Mouse (Mus musculus) T-helper 2 cell (primary cell): ENCODE data around the gene Il17ra.

Experiments
- in situ Hi-C: fragments of 300-600 bp; cut with MboI, MseI; formaldehyde crosslinking; loops from one replicate; pipeline ENCODE4 v1.15.1; 2025; ENCODE audit warnings: high pct_unique_total_duplicates

Il17ra gene

DNA sequence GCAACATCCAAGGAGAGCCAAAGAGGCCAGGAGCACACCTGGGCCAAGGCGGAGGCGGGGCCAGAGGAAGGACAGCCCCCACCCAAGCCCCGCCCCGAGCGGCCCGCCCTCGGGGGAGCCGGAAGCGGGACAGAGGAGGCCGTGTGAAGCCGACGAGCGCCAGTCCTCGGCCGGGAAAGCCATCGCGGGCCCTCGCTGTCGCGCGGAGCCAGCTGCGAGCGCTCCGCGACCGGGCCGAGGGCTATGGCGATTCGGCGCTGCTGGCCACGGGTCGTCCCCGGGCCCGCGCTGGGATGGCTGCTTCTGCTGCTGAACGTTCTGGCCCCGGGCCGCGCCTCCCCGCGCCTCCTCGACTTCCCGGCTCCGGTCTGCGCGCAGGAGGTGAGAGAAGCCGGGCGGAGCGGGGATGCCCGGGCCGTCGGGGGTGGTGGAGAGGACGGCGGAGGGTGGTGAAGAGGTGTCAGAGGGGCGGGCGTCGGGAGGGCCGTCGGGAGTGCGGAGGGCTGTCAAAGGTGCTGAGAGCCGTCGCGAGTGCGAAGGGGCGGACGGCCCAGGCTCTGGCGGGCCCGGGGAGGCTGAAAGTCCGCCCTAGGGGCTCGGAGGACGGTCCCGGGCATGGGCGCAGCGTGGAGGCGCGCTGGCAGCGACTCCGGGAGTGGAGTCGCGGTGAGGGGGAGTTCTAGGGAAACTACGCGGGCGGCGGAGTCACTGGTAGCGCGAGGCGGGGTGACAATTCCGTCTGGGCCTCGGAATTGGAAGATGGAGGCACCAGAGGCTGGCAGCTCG, at the start of gene Il17ra:
Gene Il17ra, plus strand, starts transcription at position 162 of the 786 bp plus-strand sequence.
- in situ Hi-C loops = no loop called here

DNA sequence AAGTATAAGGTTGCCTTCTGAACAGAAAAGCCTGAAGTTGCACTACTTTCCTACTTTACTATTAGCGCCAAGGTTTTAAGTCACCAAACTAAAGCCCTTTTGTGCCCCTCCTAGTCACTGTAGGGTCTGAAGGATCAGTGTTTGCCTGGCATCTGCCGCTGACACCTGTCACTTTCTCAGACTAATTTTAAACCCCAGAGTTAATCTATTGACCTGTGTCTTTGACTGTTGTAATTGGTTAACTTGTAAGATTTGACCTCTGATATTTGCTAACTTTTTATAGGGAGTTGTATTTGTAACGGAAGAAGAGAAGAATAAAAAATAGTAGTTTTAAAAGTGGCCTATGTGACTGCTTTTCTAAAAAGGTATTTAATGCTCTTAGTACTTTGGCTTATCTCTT, 24.9 kb upstream of the Il17ra start:
- in situ Hi-C loops = loop anchor here (10.0 kb wide), 1 partner anchor 443 kb away; no protein-coding TSS in a partner anchor

DNA sequence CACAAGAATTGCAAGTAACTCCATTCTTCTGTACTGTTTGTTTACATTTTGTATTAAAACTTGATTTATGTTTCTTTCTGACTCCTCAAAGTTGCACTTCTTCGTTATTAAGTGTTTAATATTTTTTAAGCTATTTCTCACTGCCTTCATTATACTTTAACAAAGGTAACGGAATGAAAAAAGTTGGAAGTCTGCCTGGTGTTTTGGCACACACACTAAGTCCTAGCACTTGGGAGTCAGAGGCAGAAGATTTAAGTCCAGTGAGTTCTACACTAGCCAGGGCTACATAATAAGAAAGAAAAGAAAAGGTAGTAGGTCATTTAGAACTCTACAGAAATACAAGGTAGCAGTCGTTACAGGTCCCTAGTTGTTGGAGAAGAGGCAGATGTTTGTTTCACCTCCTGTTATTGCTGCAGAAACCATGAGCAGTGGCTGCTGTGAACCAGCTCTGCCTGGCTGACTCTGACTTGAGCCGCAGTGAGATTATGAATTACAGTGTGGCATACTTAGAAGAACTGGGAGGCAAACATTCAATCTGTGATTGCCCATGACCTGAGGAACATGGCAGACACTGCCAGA, 20.8 kb upstream of the Il17ra start:
- in situ Hi-C loops = no loop called here

DNA sequence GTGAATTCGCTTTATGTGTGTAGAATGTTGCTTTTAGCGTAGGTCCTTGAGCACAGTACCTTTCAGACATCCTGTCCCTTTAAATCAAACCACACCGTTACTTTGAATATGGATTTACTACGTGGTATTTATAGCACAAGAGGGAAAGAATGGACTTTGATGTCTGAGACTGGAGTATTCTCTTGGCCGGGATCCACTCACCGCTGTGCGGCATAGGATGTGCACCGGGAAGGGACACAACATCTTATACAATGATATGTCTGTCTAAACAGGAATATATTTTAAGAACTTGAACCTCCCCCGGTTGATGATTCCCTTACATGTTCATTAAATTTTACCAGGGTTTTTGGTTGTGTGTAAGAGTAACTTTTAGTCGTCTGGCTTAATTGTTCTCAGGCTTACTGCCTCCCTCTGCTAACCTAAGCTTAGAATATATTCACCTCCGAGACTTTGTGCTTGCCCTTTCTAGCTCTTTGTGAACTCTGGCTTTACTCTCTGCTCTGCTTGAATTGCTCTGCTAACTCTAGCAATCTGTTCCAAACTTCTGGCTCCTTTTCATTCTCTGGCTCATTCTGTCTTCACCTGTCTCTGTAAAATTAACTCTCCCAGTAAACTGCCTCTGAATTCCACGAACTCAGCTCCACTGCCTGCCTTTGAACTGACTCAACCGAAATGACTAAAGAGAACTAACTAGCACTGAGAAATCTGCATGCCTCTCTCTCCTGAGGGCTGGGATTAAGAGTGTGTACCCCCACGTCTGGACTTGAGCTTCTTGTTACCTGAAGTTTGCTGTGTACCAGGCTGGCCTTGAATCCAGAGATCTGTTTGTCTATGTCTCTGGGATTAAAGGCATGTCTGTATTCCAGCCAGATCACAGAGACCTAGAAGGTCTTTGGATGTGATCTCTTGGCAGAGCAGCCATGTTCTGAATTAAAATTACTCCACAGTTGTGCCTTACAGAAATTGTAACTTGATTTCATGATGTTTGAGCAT, 19.4 kb upstream of the Il17ra start:
- in situ Hi-C loops = no loop called here

DNA sequence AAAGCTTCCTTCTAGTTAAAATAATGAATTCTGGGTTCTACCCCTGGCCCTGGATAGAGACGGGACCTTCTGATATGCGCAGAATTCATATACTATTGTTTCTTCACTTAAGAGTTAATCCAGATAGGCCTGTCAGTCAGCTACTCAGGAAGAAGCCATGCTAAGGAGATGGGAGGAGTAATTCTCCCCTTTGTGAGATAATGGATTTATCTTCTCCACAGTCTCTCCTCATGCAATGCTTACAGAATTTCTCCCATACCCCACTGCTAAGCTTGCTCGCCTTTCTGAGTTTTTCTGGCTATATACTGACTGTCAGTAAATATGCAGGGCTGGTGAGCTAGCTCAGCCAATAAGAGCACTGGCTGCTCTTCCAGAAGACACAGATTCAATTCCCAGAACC, 12.8 kb upstream of the Il17ra start:
- in situ Hi-C loops = no loop called here

DNA sequence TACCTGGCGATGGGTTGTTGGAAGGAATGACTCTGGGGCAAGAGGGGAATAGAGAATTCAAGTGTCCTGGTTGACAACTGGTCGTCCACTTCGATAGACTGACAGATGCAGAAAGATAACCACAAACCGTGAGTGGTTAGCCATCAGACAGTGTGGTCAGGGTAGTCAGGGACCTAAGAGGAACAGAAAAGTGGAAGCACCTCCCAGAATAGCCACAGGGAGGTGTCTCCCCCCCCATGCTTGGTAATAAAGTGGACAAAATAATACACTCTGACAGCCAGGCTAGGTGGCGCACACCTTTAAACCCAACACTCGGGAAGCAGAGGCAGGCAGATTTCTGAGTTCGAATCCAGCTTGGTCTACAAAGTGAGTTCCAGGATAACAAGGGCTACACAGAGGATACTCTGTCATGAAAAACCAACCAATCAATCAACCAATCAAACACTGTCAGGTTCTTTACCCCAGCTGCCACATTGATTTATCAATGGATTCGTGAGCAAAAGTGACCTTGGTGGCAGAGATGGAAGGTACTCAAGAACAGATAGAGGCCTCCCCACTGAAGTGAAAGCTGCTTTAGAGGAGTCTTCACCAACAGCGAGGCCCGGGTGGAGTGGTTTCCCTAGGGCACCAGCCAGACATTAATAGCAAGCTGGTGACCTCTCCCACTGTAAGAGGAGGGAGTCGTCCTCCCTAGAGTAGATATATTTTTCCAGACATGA, 10.5 kb upstream of the Il17ra start:
- in situ Hi-C loops = no loop called here

DNA sequence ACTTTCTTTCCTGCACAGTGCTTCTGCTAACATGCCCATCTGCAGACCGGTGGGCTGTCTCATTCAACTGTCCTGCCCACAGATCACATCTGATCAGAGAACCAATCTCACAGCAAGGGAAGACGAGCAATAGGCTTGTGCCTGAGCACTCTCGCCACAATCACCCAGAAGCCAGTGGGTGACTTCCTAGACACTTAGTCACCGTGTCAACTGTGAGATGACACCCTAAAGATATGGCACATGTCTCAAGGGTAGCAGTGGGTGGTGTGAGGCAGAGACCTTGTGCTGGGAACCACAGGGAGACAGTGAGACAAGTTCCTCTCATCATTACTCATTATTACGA, 10.0 kb upstream of the Il17ra start:
- in situ Hi-C loops = no loop called here

DNA sequence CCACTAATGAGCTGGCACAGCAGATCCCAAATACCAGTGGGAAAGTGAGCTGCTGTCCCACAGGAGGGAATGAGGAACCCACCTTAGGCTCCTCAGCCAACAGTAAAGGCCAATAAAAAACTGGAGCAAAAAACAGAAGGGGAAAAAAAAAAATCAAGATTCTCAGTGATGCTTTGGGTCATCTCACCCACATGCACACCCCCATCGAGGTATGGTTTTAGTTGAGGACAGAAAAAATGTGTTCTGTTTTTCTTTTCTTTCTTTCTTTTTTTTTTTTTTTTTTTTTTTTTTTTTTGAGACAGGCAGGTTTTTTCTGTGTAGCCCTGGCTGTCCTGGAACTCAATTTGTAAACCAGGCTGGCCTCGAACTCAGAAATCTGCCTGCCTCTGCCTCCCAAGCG, 9.5 kb upstream of the Il17ra start:
- in situ Hi-C loops = no loop called here

DNA sequence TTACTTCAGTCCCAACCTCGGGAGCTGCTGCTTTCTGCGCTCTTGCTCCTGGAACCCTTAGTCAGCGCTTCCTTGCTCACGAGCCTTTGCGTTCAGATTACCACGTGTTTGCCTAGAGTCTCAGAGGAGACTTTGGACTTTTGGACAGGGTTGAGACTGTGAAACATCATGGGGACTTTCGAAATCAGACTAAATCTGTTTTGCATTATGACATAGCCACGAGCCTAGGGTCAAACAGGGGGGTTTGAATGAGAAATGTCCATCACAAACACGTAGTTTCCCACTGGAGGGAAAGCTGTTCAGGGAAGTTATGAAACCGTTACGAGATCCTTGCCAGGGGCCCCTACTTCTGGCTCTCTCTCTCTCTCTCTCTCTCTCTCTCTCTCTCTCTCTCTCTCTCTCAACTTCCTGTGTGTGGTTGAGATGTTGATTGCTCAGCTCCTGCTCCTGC, 8.4 kb upstream of the Il17ra start:
- in situ Hi-C loops = no loop called here

DNA sequence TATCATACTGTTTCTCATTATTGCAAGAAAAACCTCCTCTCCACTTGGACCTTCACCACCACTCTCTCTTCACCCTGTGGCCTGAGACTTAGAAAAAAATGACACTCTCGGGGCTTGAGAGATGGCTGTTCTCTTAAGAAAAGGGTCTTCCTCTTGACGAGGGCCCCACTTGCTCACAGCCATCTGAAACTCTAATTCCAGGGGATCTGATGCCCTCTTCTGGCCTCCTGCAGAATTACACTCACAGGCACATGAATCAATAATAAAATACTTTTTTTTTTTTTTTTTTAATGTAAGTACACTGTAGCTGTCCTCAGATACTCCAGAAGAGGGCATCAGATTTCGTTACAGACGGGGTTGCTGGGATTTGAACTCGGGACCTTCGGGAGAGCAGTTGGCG, 6.0 kb upstream of the Il17ra start:
- in situ Hi-C loops = no loop called here

DNA sequence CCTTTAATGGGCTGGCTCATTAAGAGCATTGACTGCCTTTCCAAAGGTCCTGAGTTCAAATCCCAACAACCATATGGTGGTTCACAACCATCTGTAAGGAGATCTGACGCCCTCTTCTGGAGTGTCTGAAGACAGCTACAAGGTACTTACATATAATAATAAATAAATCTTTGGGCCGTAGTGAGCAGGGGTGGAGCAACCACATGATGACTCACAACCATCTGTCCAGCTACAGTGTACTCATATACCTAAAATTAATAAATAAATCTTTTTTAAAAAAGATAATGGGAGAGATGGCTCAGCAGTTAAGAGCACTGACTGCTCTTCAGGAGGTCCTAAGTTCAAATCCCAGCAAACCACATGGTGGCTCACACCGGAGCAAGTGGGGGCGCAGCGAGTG, 5.3 kb upstream of the Il17ra start:
- in situ Hi-C loops = no loop called here

DNA sequence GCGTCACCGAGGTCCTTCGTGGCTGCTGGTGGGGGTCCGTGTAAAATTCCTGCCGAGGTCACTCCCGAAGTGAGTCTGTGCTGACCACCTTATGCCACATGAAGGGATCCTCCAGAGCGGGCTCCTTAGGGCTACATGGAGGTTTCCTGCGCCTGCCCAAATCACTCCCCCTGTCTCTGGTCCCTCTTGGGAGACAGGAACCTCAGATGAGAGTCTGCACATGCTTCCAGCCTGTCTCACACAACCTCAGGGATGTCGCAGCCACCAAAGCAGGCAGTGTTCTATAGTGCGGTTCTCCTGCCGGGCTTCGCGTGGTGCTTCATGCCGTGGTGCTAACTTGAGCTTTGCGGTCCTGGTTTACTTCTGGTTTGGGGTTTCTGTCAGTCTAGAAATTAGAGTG, 1.8 kb upstream of the Il17ra start:
- in situ Hi-C loops = no loop called here

DNA sequence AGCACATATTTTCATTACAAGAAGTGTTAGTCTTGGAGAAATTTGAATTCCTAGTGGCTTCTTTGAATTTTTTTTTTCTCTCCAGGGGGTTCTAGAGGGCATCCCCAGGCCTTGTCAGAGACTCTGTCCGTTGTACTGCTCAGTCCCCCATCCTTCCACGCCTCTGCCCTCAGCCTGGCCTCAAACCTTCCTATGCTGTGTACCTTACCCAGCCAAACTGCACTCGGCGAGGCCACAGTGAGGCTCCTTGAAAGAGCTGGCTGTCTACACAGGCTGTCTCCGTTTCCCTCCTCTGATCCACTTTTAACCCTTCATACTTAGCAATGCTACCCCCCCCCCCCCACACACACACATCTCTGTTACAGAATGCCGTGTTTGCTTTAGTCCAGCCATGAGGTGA, 796 bp upstream of the Il17ra start:
- in situ Hi-C loops = no loop called here

DNA sequence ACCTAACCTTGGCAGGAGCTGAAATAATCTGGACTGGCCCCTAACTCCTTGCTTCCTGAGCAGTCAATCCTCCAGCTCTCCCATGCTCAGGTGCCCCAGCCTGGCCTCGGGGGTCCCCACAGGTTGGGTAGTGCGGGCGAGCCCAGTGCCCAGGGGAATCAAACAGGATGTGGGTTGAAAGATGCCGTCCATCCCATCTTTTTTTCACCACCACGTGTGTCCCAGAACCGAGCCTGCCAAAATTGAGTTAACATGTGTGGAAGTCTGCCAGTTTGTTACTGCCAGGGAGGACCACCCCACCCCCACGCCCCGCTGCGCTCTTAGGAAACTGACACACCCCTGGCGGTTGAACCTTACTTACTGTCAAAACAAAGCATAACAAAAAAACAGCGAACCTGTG, 837 bp downstream of the Il17ra start:
- in situ Hi-C loops = no loop called here

DNA sequence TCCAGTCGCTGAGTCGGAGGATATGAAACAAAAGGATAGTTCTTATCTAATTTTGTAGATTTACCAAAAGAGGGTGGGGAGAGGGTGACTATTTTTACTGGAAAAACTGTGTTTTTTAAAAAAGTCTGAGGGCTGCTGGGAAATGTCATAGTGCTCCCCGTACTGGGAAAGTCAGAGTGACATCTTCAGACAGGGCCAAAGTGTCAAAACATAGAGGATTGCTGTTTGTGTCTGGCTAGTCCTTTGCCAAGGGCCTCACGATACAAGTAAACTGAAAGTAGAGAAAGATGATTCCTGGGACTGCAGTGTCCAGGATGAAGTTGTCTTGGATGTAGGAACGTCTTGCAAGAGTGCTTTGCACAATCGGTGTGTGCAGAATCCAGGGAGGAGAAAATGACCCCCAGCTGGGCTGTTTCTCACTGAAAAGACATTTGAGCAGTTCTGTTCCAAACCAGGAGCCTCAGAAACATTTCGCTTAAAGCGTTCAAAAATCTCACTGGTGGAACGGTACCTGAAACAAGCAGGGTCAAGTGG, 1.4 kb downstream of the Il17ra start:
- in situ Hi-C loops = no loop called here

DNA sequence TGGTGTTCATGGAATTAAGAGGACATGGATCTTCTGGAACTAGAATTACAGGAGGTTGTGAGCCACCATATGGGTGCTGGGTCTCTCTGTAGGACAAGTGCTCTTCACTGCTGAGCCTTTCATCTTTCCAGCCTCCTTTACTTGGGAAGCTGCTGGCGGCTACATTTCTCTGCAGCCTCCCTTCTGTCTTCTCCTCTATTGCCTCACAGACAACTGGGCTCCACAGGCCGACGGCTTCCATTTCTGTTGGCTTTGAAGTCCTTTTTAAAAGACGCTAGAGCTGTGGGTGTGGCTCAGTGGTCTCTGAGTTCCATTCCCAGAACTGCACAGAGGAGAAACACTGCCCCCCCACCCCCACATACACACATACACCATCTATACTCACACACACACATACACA, 2.3 kb downstream of the Il17ra start:
- in situ Hi-C loops = no loop called here

DNA sequence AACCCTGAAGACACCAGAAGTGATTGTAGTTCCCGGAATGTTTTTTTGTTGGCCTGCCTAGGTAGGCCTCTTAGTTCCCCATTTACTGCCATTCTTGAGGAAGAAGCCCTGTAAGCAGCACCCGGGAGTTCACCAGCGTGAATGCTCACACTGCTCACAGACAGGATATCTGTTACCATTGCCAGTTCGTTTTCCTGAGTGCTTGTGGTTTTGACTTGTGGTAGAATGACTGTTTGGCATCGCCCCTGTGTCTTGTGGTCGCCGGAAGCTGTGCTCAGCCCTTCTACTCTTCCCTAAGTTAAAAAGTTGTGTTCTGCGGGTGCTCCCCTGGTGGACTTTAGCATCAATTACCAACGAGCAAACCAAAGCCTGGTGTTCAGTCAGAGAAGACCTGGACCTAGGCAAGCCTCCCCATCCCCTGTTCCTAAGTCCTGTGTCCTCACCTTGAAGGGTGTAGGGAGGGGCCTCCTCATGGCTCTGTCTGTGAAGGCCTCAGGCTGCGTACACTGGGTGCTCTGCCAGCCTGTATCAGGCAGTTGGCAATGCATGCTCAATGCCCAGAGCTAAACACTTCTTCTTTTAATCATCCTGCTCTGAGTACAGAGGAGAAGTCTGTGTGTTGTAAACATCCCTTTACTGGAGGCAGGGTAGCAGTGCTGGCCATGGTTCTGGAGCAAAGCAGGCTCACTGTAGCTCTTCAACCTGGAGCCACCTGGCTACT, 3.7 kb downstream of the Il17ra start:
- in situ Hi-C loops = no loop called here

DNA sequence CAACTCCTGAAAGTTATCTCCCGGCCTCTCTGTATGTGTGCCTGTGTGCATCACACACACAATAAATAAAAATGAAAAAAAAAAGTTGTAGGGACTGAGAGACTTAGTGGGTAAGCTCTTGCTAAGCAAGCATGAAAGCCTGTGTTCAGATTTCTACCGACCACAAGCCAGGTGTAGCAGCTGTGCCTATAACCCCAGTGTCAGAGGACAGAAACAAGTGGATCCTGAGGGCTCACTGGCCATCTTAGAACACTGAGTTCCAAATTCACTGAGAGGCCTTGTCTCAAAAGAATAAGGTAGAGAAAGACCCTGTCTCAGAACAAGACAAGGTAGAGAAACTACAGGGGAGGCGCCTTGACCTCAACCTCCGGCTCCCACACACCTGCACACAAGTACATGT, 5.2 kb downstream of the Il17ra start:
- in situ Hi-C loops = no loop called here

DNA sequence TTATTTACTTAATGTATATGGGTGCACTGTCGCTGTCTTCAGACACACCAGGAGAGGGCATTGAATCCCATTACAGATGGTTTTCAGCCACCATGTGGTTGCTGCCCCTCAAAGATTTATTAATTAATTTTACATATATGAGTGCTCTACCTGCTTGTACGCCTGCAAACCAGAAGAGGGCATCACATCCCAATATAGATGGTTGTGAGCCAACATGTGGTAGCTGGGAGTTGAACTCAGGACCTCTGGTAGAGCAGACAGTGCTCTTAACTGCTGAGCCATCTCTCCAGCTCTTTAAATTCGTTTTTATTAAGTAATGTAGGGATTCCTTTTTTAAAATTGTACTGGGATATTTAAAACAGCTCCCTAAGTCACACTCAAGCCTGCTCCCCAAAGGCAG, 6.2 kb downstream of the Il17ra start:
- in situ Hi-C loops = no loop called here

DNA sequence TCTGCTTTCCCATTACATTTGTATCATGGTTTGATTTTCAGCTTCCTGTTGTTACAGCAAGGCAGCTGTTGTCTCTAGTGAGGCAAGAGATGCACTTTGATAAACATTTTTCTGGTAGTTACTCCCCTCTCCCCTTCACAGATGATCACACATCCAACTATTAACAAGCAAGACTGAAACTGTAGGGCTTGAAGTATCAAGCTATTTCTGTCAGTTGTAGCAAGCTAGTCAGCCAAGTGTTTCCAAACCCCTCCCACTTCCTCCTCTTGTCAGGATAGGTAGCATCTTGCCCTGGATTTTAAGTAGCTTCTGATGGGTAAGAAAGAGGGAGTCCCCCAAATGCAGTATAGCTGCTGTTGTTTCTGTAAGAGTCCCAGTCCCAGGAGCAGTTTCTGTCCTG, 6.7 kb downstream of the Il17ra start:
- in situ Hi-C loops = no loop called here

DNA sequence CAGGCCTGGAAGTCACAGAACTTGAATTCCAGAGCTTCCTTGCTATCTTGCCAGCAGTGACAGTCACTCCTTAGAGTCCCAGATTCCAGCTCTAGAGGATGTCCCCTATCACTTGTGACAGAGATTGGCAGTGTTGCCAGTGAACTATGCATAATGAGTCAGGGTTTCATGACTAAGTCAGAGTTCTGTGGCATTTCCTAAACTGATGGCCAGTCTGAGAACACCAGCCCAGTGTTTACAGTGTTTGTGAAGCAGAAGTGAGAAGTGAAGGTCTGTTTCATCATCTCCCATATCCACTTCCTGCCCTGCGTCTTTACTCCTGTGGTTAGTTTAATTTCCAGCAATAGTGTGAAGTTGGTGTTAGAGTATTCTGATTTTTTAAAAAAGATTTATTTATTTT, 7.6 kb downstream of the Il17ra start:
- in situ Hi-C loops = no loop called here
